Mouse (Mus musculus): Measurements from ENCODE around the gene Zbtb7a.

Gene Zbtb7a

DNA sequence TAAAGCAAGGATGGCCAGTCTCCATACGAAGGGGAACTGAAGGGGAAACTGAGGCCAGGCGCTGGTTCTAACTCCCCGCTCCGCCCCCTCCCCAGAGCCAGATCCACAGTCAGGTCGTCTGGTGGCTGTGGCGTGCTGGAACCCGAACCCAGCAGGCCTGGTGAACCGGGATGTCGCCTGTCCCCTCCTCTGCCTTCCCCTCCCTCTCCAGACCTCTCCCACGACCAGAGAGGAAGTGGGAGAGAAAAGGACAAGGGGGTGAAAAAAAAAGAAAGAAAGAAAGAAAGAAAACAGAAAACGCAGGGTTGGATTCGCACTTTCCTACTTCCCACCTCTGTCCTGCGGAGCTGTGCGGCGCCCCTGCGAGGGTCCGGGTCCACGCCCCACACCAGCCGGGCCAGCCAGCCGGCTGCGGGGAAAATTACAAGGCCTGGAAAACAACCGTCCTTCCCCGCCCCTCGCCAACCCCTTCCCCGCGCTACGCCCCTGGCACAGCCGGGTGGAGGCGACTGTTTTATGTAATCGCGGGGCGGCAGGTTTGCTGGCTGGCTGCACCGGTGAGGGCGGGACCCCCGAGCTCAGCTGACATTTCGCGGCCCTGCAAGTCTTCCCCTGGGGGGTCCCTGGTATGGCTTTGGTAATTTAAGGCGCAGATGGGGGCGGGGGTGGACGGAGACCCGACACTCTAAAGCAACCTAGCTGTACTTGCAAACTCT is at the start of gene Zbtb7a:
Zbtb7a (plus strand) TSS at position 255 of the 716 bp plus-strand sequence.
- peak; percentile 71 to 85 for DNase-seq (ENCODE audit: inconsistent age in 2 of 2, low spot score in 1 of 2)

DNA sequence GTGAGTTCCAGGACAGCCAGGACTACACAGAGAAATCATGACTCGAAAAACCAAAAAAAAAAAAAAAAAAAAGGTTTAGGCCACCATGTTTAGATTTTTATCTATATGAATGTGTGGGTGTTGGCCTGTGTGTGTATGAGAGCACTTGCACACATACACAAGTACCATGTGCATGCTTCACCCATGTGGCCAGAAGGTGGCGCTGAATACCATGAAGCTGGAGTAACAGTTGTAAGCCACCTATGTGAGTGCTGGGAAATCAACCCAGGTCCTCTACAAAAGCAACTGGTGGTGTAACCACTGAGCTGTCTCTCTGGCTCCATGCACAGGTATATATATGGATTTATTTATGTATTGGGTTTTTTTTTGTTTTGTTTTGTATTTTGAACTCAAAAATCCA is 48.0 kb upstream of the Zbtb7a start:
- peak in 1 of 2 experiments; percentile 46 for DNase-seq (ENCODE audit: inconsistent age in 2 of 2, low spot score in 1 of 2)

GRCm38 (mm10) chr10:81089216-81089615 is 45.8 kb upstream of the Zbtb7a start:
- DNase-seq (ENCODE audit: inconsistent age in 2 of 2, low spot score in 1 of 2): no peak

- no peak for DNase-seq (ENCODE audit: inconsistent age in 2 of 2, low spot score in 1 of 2)
Measured at GRCm38 (mm10) chr10:81090621-81091020, 44.4 kb upstream of the Zbtb7a start.

DNA sequence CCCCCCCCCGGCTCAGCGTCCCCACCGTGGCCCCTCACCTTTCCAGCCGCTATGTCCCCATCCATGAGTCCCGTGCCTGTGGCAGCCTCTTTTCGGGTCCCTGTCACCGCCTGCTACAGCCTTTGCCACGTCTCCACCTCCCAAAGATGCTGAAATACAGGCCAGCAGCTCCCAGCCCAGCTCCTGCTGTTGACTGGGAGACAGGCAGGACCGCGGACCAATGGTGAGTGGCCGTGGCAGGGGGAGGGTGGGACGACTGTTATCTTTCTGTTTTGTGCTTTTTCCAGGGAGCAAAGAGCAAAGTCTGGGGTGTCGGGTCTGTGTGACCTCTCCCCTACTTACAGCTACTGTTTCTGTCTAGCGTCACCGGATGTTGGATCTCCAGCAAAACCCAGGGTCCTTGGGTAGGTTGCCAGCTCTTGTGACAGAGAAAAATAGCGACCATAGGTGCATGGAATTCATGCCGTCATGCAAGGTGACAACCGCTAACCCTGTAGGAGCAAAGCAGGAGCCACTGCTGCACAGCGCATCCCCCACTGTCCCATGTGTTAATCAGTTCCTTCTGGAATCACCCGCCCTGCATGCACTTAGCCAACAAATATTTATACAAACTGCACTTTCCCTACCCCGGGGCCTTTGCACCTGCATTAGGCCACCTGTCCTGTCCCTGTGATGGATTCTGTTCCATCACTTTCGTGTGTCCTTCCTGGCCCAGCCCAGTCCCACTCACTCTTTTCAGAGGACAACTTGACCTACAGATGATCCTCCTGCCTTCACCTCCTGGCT is 42.4 kb upstream of the Zbtb7a start:
- DNase-seq (ENCODE audit: inconsistent age in 2 of 2, low spot score in 1 of 2): peak; percentile 78 to 89

DNA sequence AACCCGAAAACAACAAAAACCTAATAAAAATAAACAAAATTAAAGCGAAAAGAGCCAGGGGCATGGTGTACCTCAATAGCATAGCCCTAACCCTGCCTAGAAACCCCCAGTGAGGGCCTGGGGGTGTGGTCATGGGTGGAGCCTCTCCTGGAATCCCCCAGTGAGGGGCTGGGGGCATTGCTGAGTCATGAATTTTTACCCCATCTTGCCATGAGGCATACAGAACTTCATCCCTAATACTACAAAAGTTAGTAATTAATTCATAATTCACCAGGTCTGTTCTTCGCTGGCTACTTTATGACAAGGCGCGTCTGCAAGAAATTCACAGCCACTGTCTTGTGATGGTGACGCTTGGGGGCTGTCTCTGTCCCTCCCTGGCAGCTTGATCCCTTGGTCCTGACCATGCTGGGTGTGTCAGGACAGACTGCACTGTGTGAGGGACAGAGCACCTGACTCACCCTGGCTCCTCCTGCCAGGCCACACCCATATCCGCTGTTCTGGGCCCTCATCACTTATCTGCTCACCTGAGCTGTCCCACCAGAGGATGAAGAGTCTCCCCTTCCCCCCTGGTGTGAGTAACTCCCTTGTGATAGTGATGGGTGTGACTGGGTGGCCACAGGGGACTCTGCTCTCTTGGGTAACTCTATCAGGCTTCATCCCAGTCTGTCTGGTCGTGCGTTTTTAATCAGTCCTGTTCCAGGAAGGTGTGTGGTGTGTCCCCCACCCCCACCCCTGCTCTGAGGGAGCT is 39.9 kb upstream of the Zbtb7a start:
- no peak for DNase-seq (ENCODE audit: inconsistent age in 2 of 2, low spot score in 1 of 2)

- DNase-seq (ENCODE audit: inconsistent age in 2 of 2, low spot score in 1 of 2): peak; percentile 98 to 99
Measured at GRCm38 (mm10) chr10:81105565-81106112, 29.4 kb upstream of the Zbtb7a start, which contains the start of gene Map2k2. TSS of gene Map2k2 (plus strand) at chr10:81105915.

DNA sequence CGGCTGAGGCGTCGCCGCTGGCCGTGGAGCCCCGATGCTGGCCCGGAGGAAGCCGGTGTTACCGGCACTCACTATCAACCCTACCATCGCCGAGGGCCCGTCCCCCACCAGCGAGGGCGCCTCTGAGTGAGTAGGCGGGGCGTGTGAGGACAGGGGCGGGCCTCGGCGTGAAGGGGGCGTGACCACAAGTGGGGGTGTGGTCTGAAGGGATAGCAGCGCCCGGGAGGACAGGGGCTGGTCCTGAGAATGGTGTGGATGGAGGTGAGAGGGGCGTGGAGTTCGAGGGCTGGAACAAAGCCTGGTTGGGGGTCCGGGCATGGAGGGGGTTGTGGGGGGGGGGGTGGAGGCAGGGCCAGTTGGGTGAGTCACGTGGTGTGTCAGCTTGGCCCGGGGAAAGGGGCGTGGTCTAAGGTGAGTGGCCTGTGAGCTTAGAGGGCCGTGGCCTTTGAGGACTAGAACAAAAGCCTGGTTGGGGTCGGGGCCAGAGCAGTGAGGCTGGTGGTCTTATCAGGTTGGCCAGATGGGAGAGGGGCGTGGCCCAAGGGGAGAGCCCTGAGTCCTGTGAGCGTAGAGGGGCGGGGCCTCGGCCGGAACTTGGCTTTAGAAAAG is 28.8 kb upstream of the Zbtb7a start:
- peak; percentile 94 to 98 for DNase-seq (ENCODE audit: inconsistent age in 2 of 2, low spot score in 1 of 2)

DNA sequence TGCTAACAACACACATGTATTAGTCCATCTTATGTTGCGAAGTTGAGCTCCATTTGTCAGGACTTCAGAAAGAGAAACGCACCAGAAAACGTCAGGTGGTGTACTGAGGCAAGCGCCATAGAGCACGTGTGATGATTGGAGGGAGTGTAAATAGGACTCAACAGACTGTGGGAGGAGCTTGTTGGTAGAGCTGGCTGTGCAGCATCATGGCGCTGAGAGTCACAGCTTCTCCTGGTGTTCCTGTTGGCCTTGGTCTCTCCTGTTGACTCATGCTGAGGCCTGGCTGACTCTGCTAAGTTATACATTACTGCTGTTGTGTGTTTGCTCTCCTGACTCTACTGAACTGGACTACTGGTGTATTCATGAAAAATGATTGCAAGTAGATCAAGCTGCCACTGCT is 22.1 kb upstream of the Zbtb7a start:
- peak; percentile 58 to 72 for DNase-seq (ENCODE audit: inconsistent age in 2 of 2, low spot score in 1 of 2)

DNA sequence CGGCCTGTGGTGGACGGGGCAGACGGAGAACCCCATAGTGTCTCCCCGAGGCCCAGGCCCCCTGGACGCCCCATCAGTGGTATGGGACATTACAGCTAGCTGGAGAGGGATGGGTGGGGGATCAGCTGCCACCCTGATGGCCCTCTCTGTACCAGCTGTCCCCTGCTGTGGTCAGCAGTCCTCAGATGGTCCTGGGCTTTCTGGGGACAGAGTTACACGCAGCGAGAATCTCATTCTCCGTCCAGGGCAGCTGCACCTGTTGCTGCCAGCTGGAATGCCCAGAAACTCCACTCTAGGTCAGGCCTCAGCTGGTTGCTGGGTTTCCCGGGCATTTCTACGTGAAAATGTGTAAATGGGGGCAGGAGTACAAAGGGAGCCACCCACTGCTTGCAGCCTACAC is 15.4 kb upstream of the Zbtb7a start:
- DNase-seq (ENCODE audit: inconsistent age in 2 of 2, low spot score in 1 of 2): no peak

GRCm38 (mm10) chr10:81120650-81121049 is 14.4 kb upstream of the Zbtb7a start:
- DNase-seq (ENCODE audit: inconsistent age in 2 of 2, low spot score in 1 of 2): no peak

DNA sequence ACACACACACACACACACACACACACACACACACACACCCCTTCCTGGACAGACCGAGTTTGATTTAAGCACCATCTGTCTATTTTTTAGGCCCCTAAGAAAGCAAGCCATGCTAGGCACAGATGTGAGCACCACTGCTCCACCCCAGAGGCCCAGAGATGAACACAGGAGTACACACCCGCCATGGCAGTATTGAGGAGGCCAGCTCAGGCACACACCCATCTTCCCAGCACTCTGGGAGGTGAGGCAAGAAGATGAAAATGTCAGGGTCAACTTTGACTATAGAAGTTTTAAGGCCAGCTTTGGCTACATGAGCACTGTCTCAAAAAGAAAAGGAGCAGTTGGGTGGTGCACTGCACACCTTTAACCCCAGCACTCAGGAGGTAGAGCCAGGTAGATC is 12.1 kb upstream of the Zbtb7a start:
- peak; percentile 53 to 80 for DNase-seq (ENCODE audit: inconsistent age in 2 of 2, low spot score in 1 of 2)

- DNase-seq (ENCODE audit: inconsistent age in 2 of 2, low spot score in 1 of 2): peak; percentile 69 to 82
Measured at GRCm38 (mm10) chr10:81123500-81123899, 11.5 kb upstream of the Zbtb7a start.

GRCm38 (mm10) chr10:81134181-81134587 is 836 bp upstream of the Zbtb7a start:
- DNase-seq (ENCODE audit: inconsistent age in 2 of 2, low spot score in 1 of 2): peak; percentile 79 to 85

DNA sequence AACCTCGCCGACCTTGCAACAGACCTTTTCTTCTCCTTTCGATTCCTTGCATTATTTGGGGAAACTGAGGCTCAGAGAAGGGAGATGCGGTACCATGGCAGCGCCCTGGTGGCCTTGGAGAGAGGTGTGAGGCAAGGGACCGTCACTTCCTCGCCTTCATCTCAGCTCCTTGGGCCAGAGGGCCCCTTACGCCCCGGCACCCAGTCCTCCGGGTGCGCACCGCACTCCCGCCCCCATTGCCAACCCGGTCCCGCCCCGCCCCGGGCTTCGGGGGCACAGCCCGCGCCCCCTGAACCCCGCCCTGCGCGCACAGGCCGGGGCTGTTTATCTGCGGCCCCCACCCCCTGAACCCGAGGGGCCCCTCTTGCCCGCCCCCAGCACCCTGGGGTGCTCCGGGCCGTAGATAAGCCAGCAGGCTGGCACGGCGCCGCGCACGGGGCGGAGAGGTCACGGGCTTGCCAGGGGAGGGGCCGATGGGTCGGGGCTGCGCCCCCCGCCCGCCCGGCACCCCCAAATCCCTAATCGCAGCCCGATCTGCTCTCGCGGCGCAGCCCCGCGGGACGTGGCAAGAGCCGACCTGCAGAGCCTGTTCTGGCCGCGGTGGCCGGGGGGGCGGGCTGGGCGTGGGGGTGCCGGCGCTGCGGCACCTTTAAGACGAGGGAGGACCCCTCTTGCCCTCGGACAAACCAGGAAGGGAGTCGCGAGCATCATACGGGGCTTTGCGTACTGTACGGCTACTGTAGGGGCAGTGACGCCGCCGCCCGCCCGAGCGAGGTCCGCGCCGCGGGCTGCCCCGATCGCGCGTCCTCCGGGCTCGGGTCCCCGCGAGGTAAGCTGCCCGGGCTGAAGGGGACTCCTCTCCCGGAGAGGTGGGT is 1.0 kb downstream of the Zbtb7a start:
- DNase-seq (ENCODE audit: inconsistent age in 2 of 2, low spot score in 1 of 2): peak; percentile 86 to 94

DNA sequence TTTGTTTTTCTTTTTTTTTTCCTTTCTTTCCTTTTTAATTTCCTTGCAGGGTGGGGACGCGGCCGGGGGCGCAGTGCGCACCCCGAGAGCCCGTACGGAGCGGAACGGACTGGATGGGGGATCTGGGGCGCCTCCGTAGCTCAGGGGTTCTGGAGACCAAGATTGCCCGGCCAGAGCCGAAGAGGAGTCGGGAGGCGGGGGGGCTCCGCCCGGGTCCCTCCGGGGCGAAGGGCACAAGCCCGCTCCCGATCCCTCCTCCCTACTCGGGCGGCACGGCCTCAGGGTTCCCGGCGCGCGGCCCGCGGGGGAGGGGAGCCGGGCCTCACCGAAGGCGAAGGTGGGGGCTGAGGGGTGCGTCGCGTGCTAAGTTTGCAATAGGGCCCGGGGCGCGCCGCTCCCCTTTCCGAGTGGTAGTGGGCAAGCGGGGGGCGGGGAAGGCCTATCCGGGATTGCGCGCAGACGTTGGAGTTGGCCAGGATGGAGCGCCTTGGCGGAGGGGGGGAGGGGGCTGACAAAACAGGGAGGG is 1.7 kb downstream of the Zbtb7a start:
- DNase-seq (ENCODE audit: inconsistent age in 2 of 2, low spot score in 1 of 2): peak; percentile 91 to 96

- peak; percentile 100 for DNase-seq (ENCODE audit: inconsistent age in 2 of 2, low spot score in 1 of 2)
Measured at GRCm38 (mm10) chr10:81137252-81138130, 2.5 kb downstream of the Zbtb7a start.

- peak in 1 of 2 experiments; percentile 68 for DNase-seq (ENCODE audit: inconsistent age in 2 of 2, low spot score in 1 of 2)
Measured at GRCm38 (mm10) chr10:81138131-81138782, 3.2 kb downstream of the Zbtb7a start.
